Mouse (Mus musculus) lung, embryonic 16.5 days (tissue): ENCODE results near the gene Degs2. TPM values are rescaled to one million over a fixed set of nuclear protein-coding genes. Genes with fewer than 3 reads are reported as not detected.
"Not testable (repeated sequence)": the region's sequence is repeated elsewhere in the genome, so short reads cannot be mapped to it uniquely, and the experiment has no call there.

Experiments used
- ATAC-seq: fragments of 200-750 bp; cut with Nextera tagmentation; 2 replicates; pipeline ENCODE4 v1.8.0; 2017; ENCODE audit warnings: low read depth, mild to moderate bottlenecking, moderate library complexity
- H3K27ac ChIP-seq: fragments of 300-500 bp; sonication (generic); 2 replicates; pipeline ENCODE4 v1.5.1; 2014; ENCODE audit warnings: mild to moderate bottlenecking, control low read depth, low read length
- H3K27me3 ChIP-seq: fragments of 300-500 bp; sonication (generic); 2 replicates; pipeline ENCODE4 v1.6.1; 2014; ENCODE audit warnings: low read depth, low read length, mixed read lengths; ENCODE audit not compliant: control insufficient read depth, insufficient read depth
- H3K36me3 ChIP-seq: fragments of 300-500 bp; sonication (generic); 2 replicates; pipeline ENCODE4 v1.6.1; 2014; ENCODE audit warnings: low read length; ENCODE audit not compliant: control insufficient read depth, insufficient read depth
- H3K4me1 ChIP-seq: fragments of 300-500 bp; sonication (generic); replicated peaks from 2 replicates; pipeline ENCODE4 v1.6.1; 2014; ENCODE audit warnings: low read length, mixed read lengths; ENCODE audit not compliant: control insufficient read depth, insufficient read depth
- H3K4me2 ChIP-seq: fragments of 300-500 bp; sonication (generic); 2 replicates; pipeline ENCODE4 v1.6.1; 2014; ENCODE audit warnings: low read depth, low read length, control low read depth
- H3K4me3 ChIP-seq: fragments of 300-500 bp; sonication (generic); 2 replicates; pipeline ENCODE4 v1.5.1; 2014; ENCODE audit warnings: mild to moderate bottlenecking, low read length, control low read depth
- H3K9ac ChIP-seq: fragments of 300-500 bp; sonication (generic); 2 replicates; pipeline ENCODE4 v1.6.1; 2014; ENCODE audit warnings: low read length, control low read depth
- H3K9me3 ChIP-seq: fragments of 300-500 bp; sonication (generic); 2 replicates; pipeline ENCODE4 v1.6.1; 2016; ENCODE audit warnings: low read length; ENCODE audit not compliant: control insufficient read depth
- WGBS: fragments of 180-500 bp; shearing (Covaris S2); extraction: QIAGEN DNeasy Blood & Tissue Kit; methylation state at CpG from one replicate; pipeline ENCODE4 v1.1.7; 2014; 5-methylcytosine and 5-hydroxymethylcytosine counted together
- polyA plus RNA-seq: library from polyadenylated mRNA; unstranded; fragments of >200 nt; fragmentation: Nextera tagmentation; extraction: Ambion mirVana; gene quantifications from 2 replicates; pipeline ENCODE4 v1.2.1, GENCODE M21; 2015

Degs2 gene
- polyA plus RNA-seq, 1 experiment from 2014 or later: 1.1 TPM

- ATAC-seq: no peak
- Histone ChIP-seq H3K9ac (no peak overlapping the region), H3K27ac (no peak overlapping the region), H3K9me3 (no peaks in the 10 kb centered on the region), H3K4me1 (no peaks in the 10 kb centered on the region), H3K4me2 (no peak overlapping the region), H3K36me3 (no peaks in the 10 kb centered on the region), H3K27me3 (no peaks in the 10 kb centered on the region), H3K4me3 (no peak overlapping the region)
- 94% methylated on average over 2 of the region's 2 CpGs for WGBS
Observed at GRCm38 (mm10) chr12:108734386-108734785, 32.3 kb upstream of the Degs2 start.

GRCm38 (mm10) chr12:108723841-108724240 lies 21.7 kb upstream of the Degs2 start:
- Histone ChIP-seq H3K4me1 (no peaks in the 10 kb centered on the region), H3K9ac (no peak overlapping the region), H3K4me2 (no peak overlapping the region), H3K27me3 (no peaks in the 10 kb centered on the region), H3K9me3 (no peaks in the 10 kb centered on the region), H3K4me3 (no peak overlapping the region), H3K36me3 (no peaks in the 10 kb centered on the region), H3K27ac (no peak overlapping the region)
- ATAC-seq: no peak
- 80% methylated on average over 3 of the region's 3 CpGs for WGBS

GRCm38 (mm10) chr12:108722464-108722863 lies 20.3 kb upstream of the Degs2 start:
- H3K4me3 ChIP-seq: no peak overlapping the region
- no peak overlapping the region for H3K4me2 ChIP-seq
- 90% methylated on average over 4 of the region's 4 CpGs for WGBS
- no peaks in the 10 kb centered on the region for H3K4me1 ChIP-seq
- no peaks in the 10 kb centered on the region for H3K9me3 ChIP-seq
- ATAC-seq: no peak
- no peaks in the 10 kb centered on the region for H3K27me3 ChIP-seq
- no peak overlapping the region for H3K27ac ChIP-seq
- H3K9ac ChIP-seq: no peak overlapping the region
- H3K36me3 ChIP-seq: no peaks in the 10 kb centered on the region

- Histone ChIP-seq H3K9me3 (no peaks in the 10 kb centered on the region), H3K36me3 (no peaks in the 10 kb centered on the region), H3K27ac (no peak overlapping the region), H3K27me3 (no peaks in the 10 kb centered on the region), H3K4me1 (no peaks in the 10 kb centered on the region), H3K4me2 (no peak overlapping the region), H3K4me3 (no peak overlapping the region), H3K9ac (no peak overlapping the region)
- WGBS: 83% methylated on average over 3 of the region's 3 CpGs
- no peak for ATAC-seq
Observed at GRCm38 (mm10) chr12:108718485-108718884, 16.4 kb upstream of the Degs2 start.

GRCm38 (mm10) chr12:108715854-108716253 lies 13.7 kb upstream of the Degs2 start:
- no peak for ATAC-seq
- H3K27ac ChIP-seq: no peak overlapping the region
- no peaks in the 10 kb centered on the region for H3K36me3 ChIP-seq
- 73% methylated on average over 5 of the region's 5 CpGs for WGBS
- no peak overlapping the region for H3K4me3 ChIP-seq
- no peaks in the 10 kb centered on the region for H3K9me3 ChIP-seq
- H3K9ac ChIP-seq: no peak overlapping the region
- no peak overlapping the region for H3K4me2 ChIP-seq
- no peaks in the 10 kb centered on the region for H3K27me3 ChIP-seq
- no peaks in the 10 kb centered on the region for H3K4me1 ChIP-seq

- not testable (repeated sequence) for H3K4me2 ChIP-seq, H3K27me3 ChIP-seq, H3K9ac ChIP-seq, H3K9me3 ChIP-seq, H3K4me3 ChIP-seq, H3K36me3 ChIP-seq, H3K27ac ChIP-seq, ATAC-seq, H3K4me1 ChIP-seq
- WGBS: 88% methylated on average over 14 of the region's 14 CpGs
Observed at GRCm38 (mm10) chr12:108713972-108714371, 11.9 kb upstream of the Degs2 start.

- no peak overlapping the region for H3K4me3 ChIP-seq
- no peaks in the 10 kb centered on the region for H3K27me3 ChIP-seq
- H3K9ac ChIP-seq: no peak overlapping the region
- H3K9me3 ChIP-seq: no peaks in the 10 kb centered on the region
- H3K36me3 ChIP-seq: no peaks in the 10 kb centered on the region
- WGBS: 60% methylated on average over 4 of the region's 4 CpGs
- no peak overlapping the region for H3K27ac ChIP-seq
- H3K4me1 ChIP-seq: no peaks in the 10 kb centered on the region; the same call in 1 of the 2 replicates
- no peak overlapping the region for H3K4me2 ChIP-seq
- ATAC-seq: no peak
Observed at GRCm38 (mm10) chr12:108712481-108712880, 10.4 kb upstream of the Degs2 start.

- Histone ChIP-seq H3K4me3 (no peak overlapping the region), H3K27ac (peak overlapping the region; percentile 58), H3K9ac (no peak overlapping the region), H3K27me3 (no peaks in the 10 kb centered on the region), H3K36me3 (no peaks in the 10 kb centered on the region), H3K4me2 (peak overlapping the region; percentile 37; the same call in 1 of the 2 replicates), H3K9me3 (no peaks in the 10 kb centered on the region), H3K4me1 (no peaks in the 10 kb centered on the region; the same call in 1 of the 2 replicates)
- ATAC-seq: peak; percentile 75
- 52% methylated on average over 9 of the region's 9 CpGs for WGBS
Observed at GRCm38 (mm10) chr12:108710861-108711615, 8.9 kb upstream of the Degs2 start.

GRCm38 (mm10) chr12:108709964-108710765 lies 8.1 kb upstream of the Degs2 start:
- ATAC-seq: no peak
- Histone ChIP-seq H3K4me1 (no peaks in the 10 kb centered on the region; the same call in 1 of the 2 replicates), H3K27me3 (no peaks in the 10 kb centered on the region), H3K4me2 (no peak overlapping the region; the same call in 1 of the 2 replicates), H3K36me3 (no peaks in the 10 kb centered on the region), H3K9ac (no peak overlapping the region), H3K4me3 (no peak overlapping the region), H3K9me3 (no peaks in the 10 kb centered on the region), H3K27ac (peak overlapping the region; percentile 58)
- 69% methylated on average over 6 of the region's 6 CpGs for whole genome bisulfite sequencing
